Mouse (Mus musculus) myocyte (in vitro differentiated cells): Measurements from ENCODE around the gene Ablim2. TPM values are rescaled to one million over a fixed set of nuclear protein-coding genes. Genes with fewer than 3 reads are reported as not detected.

ENCODE experiments used
- H3K27me3 ChIP-seq: one replicate; pipeline ENCODE4 v1.6.1; 2011; ENCODE audit not compliant: control insufficient read depth, insufficient read depth, insufficient read length
- H3K36me3 ChIP-seq: one replicate; pipeline ENCODE4 v1.6.1; 2011; ENCODE audit not compliant: control insufficient read depth, insufficient read depth
- H3K4me2 ChIP-seq: one replicate; pipeline ENCODE4 v1.6.1; 2011; ENCODE audit warnings: low read depth, control low read depth
- H3K4me3 ChIP-seq: one replicate; pipeline ENCODE4 v1.5.1; 2011; ENCODE audit warnings: mild to moderate bottlenecking, control low read depth, moderate library complexity
- H3K79me2 ChIP-seq: one replicate; pipeline ENCODE4 v1.6.1; 2011; ENCODE audit not compliant: control insufficient read depth, insufficient read depth
- H3ac ChIP-seq: one replicate; pipeline ENCODE4 v1.6.1; 2011; ENCODE audit not compliant: control insufficient read depth, insufficient read length
- CEBPB ChIP-seq: IDR thresholded peaks from 2 replicates; pipeline ENCODE4 v1.6.1; 2011; ENCODE audit warnings: mild to moderate bottlenecking, moderate library complexity; ENCODE audit not compliant: poor library complexity, insufficient read depth, severe bottlenecking
- E2F4 ChIP-seq: IDR thresholded peaks from one replicate; pipeline ENCODE4 v1.6.1; 2011; ENCODE audit warnings: mild to moderate bottlenecking, control low read depth, moderate library complexity; ENCODE audit not compliant: insufficient read depth
- MAX ChIP-seq: IDR thresholded peaks from one replicate; pipeline ENCODE4 v1.6.1; 2011; ENCODE audit warnings: low read depth, mild to moderate bottlenecking, control low read depth
- MYOD1 ChIP-seq, 3 experiments: IDR thresholded peaks; one replicate each; pipeline ENCODE4 v1.6.1; 2011; ENCODE audit warnings: control low read depth in 2 of 3, low read depth in 2 of 3, mild to moderate bottlenecking in 2 of 3, moderate library complexity in 1 of 3; ENCODE audit not compliant: insufficient read length in 2 of 3, control insufficient read depth in 1 of 3
- MYOG ChIP-seq, 3 experiments: IDR thresholded peaks; one replicate each; pipeline ENCODE4 v1.6.1; 2011; ENCODE audit warnings: control low read depth in 2 of 3, low read depth in 2 of 3, mild to moderate bottlenecking in 2 of 3; ENCODE audit not compliant: insufficient read length in 2 of 3, control insufficient read depth in 1 of 3, insufficient read depth in 1 of 3
- POLR2A ChIP-seq: IDR thresholded peaks from one replicate; pipeline ENCODE4 v1.6.1; 2011; ENCODE audit warnings: low read depth, mild to moderate bottlenecking, control low read depth, moderate library complexity; ENCODE audit not compliant: insufficient read length
- POLR2AphosphoS2 ChIP-seq: IDR thresholded peaks from one replicate; pipeline ENCODE4 v1.6.1; 2011; ENCODE audit warnings: low read depth, control low read depth; ENCODE audit not compliant: insufficient read length
- REST ChIP-seq: IDR thresholded peaks from one replicate; pipeline ENCODE4 v1.6.1; 2011; ENCODE audit warnings: mild to moderate bottlenecking, control low read depth, moderate library complexity; ENCODE audit not compliant: insufficient read depth, insufficient read length
- SRF ChIP-seq: IDR thresholded peaks from one replicate; pipeline ENCODE4 v1.6.1; 2011; ENCODE audit warnings: low read depth; ENCODE audit not compliant: control insufficient read depth, insufficient read length
- TCF12 ChIP-seq: IDR thresholded peaks from one replicate; pipeline ENCODE4 v1.6.1; 2011; ENCODE audit warnings: mild to moderate bottlenecking, control low read depth; ENCODE audit not compliant: poor library complexity, insufficient read depth, severe bottlenecking
- TCF3 ChIP-seq: IDR thresholded peaks from one replicate; pipeline ENCODE4 v1.6.1; 2011; ENCODE audit warnings: low read depth, control low read depth; ENCODE audit not compliant: insufficient read length
- USF1 ChIP-seq: IDR thresholded peaks from one replicate; pipeline ENCODE4 v1.6.1; 2011; ENCODE audit warnings: low read depth, mild to moderate bottlenecking, control low read depth, moderate library complexity
- polyA plus RNA-seq: library from polyadenylated mRNA; unstranded; fragments of >200 nt; fragmentation: generic; extraction: Trizol; gene quantifications from one replicate; pipeline ENCODE4 v1.2.1, GENCODE M21; 2012; ENCODE audit warnings: missing spikeins

Ablim2 gene
- polyA plus RNA-seq, 1 experiment = 11.9 TPM

DNA sequence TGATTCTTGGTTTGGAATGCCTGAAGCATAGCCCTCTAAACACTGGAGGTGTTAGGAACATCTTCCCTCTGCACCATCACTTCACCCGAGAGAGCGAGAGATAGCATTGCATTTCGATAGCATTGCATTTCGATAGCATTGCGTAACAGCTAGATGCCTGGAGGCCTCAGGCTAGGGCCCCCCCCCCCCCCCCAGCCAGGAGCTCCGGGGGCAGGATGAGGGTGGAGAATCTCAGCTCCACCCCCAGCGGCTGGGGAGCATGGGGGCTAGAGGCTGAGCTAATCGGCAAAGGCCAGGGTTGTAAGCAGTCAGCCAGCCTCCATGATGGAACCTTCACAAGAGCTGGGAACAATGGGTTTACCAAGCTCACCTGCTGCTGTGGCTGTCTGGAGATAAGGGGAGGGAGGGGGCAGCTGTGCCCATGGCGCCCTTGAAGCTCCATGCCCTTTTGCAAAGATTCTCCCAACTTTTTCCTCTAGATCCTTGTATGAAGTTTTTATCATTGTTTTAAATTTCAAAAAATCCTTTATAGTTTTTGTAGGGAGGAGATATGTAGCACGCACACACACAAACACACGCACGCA is 143.6 kb downstream of the Ablim2 start:
- Histone ChIP-seq H3K27me3 (no peaks in the 10 kb centered on the region), H3K36me3 (no peaks in the 10 kb centered on the region), H3K4me3 (no peak overlapping the region), H3K79me2 (peaks cover 83% of the 10 kb centered on the region), H3K4me2 (no peak overlapping the region), H3ac (no peak overlapping the region)
- peak in 2 of 3 experiments; percentile 49 to 67 for TF ChIP-seq MYOD1 (IDR thresholded peaks at IDR 0.05; ENCODE audit: control insufficient read depth in 1 of 3, insufficient read length in 2 of 3, low read depth in 2 of 3)
- no peak for TF ChIP-seq USF1
- TF ChIP-seq REST = no peak
- no peak for TF ChIP-seq POLR2A
- no peak for TF ChIP-seq E2F4
- peak in 2 of 3 experiments; percentile 60 to 74 for TF ChIP-seq MYOG (IDR thresholded peaks at IDR 0.05; ENCODE audit: control insufficient read depth in 1 of 3, insufficient read depth in 1 of 3, insufficient read length in 2 of 3, low read depth in 2 of 3)
- TF ChIP-seq POLR2AphosphoS2 = no peak
- TF ChIP-seq CEBPB = no peak

DNA sequence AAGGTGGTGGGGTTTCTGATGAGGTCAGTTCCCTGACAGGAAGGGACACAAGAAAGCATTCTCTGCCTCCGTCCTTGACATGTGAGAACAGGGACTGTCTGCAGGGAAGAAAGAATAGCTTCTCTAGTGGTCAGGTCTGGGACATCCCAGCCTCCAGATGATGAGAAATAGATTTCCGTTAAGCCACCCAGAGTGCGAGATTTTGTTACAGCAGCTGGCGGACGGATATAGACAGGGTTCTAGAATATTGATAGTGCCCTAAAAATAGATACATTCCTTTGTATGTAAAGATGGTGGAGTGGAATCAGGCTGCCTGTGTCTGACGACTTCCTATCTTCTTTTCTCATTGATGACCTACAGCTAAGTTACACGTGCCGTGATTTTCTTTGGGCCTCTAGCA is 145.8 kb downstream of the Ablim2 start:
- Histone ChIP-seq H3K36me3 (no peaks in the 10 kb centered on the region), H3K4me2 (peak overlapping the region; percentile 35), H3K4me3 (no peak overlapping the region), H3ac (no peak overlapping the region), H3K79me2 (peaks cover 76% of the 10 kb centered on the region), H3K27me3 (no peaks in the 10 kb centered on the region)
- TF ChIP-seq MYOG (IDR thresholded peaks at IDR 0.05; ENCODE audit: control insufficient read depth in 1 of 3, insufficient read depth in 1 of 3, insufficient read length in 2 of 3, low read depth in 2 of 3) = peak in 1 of 3 experiments; percentile 39
- TF ChIP-seq TCF12 = no peak

DNA sequence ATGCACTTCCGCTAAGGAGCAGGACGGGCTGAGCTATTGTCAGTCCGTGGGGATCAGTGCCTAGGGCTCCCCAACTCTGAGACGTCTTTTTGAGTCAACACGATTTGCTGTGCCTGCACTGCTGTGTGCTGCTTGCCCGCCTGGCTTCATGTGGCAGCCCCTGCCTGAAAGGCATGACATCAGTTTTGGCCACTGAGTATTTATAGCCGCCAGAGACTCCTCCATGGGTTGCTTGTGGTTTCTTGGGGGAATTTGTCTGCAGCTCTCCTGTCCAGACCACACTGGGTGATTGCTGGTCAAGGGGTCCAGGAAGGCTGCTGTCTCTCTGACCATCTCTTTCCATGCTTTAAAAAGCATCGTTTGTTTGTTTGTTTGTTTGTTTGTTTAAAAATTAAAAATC is 147.6 kb downstream of the Ablim2 start:
- peaks cover 76% of the 10 kb centered on the region for H3K79me2 ChIP-seq
- no peak overlapping the region for H3K4me3 ChIP-seq
- H3K36me3 ChIP-seq = no peaks in the 10 kb centered on the region
- H3K27me3 ChIP-seq = no peaks in the 10 kb centered on the region
- TF ChIP-seq MYOG (IDR thresholded peaks at IDR 0.05; ENCODE audit: control insufficient read depth in 1 of 3, insufficient read depth in 1 of 3, insufficient read length in 2 of 3, low read depth in 2 of 3) (peak in 2 of 3 experiments; percentile 12 to 62), SRF (no peak), MYOD1 (IDR thresholded peaks at IDR 0.05; ENCODE audit: control insufficient read depth in 1 of 3, insufficient read length in 2 of 3, low read depth in 2 of 3) (peak in 1 of 3 experiments; percentile 57), POLR2AphosphoS2 (peak; percentile 7)
- H3K4me2 ChIP-seq = peak overlapping the region; percentile 72
- H3ac ChIP-seq = no peak overlapping the region

DNA sequence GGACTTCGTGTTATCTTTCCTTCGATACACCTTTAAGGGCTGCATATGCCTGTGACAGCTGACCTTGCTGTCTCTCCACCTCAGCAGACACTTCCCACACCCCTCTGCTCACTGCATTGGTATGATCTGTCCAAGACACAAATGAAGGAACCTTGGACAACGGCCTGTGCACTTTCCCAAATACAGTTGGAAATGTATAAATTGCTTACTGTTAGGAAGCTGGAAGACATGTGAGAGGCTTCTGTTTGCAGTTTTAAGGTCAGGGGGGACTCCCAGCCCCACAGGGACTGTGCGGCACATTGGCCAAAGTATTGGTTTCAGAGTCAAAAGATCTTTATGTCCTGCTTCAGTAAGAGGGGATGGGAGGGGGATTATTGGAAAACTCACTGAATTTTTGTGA is 149.4 kb downstream of the Ablim2 start:
- Histone ChIP-seq H3K4me2 (peak overlapping the region; percentile 72), H3K4me3 (no peak overlapping the region), H3K36me3 (no peaks in the 10 kb centered on the region), H3K27me3 (no peaks in the 10 kb centered on the region), H3K79me2 (peaks cover 81% of the 10 kb centered on the region), H3ac (no peak overlapping the region)
- TF ChIP-seq E2F4 (no peak), MYOG (IDR thresholded peaks at IDR 0.05; ENCODE audit: control insufficient read depth in 1 of 3, insufficient read depth in 1 of 3, insufficient read length in 2 of 3, low read depth in 2 of 3) (no peak), REST (no peak), SRF (no peak), POLR2AphosphoS2 (no peak), CEBPB (no peak), MYOD1 (IDR thresholded peaks at IDR 0.05; ENCODE audit: control insufficient read depth in 1 of 3, insufficient read length in 2 of 3, low read depth in 2 of 3) (no peak), MAX (no peak), TCF3 (no peak), USF1 (no peak), TCF12 (no peak), POLR2A (no peak)

DNA sequence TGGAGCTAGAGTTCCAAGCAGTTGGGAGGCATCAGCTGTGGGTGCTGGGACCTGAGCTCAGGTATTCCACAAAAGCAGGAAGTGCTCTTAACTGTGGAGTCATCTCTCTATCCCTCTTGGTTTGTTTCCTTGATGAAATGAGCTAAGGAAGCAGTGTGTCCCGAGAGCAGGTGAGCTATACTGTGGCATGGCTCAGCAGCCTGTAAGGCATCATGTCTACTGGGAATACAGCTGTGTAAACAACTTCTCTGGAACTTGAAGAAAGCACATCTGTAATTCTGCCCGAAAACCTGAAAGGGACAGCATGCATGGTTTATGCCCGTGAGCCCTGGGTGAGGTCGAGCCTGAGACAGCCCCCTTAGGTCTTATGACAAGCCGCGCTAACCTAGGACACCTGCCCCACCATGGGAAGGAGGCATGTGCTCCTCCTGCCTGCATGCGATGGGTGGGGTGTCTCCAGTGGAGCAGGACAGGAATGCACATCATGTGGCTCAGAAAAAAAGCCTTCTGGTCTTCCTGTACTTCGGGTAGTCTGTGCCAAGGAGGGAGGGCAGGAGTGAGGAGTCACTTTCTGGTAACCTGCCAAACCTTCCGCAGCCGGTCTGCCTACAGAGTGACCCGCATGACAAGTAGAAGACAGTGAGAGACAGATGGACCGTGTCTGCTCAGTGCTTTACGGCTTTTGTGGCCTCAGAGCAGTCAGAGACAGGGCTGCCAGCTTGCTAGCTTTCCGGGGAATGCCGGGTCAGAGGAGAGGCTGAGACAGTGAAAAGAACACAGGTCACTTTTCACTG is 150.2 kb downstream of the Ablim2 start:
- TF ChIP-seq E2F4 = no peak
- no peak for TF ChIP-seq REST
- no peak for TF ChIP-seq POLR2A
- peak in 2 of 3 experiments; percentile 3 to 60 for TF ChIP-seq MYOG (IDR thresholded peaks at IDR 0.05; ENCODE audit: control insufficient read depth in 1 of 3, insufficient read depth in 1 of 3, insufficient read length in 2 of 3, low read depth in 2 of 3)
- TF ChIP-seq POLR2AphosphoS2 = peak; percentile 35
- peak; percentile 57 for TF ChIP-seq USF1
- TF ChIP-seq MYOD1 (IDR thresholded peaks at IDR 0.05; ENCODE audit: control insufficient read depth in 1 of 3, insufficient read length in 2 of 3, low read depth in 2 of 3) = peak; percentile 91 to 96 (median 93)
- peak overlapping the region; percentile 72 for H3K4me2 ChIP-seq
- H3K79me2 ChIP-seq = peaks cover 84% of the 10 kb centered on the region

More for the DNA sequence above, 150.2 kb downstream of the Ablim2 start:
- Histone ChIP-seq H3K27me3 (no peaks in the 10 kb centered on the region), H3ac (no peak overlapping the region), H3K36me3 (no peaks in the 10 kb centered on the region), H3K4me3 (no peak overlapping the region)
